Comparison of ENCODE assay signal across 12 mouse cellular contexts in the genomic region with DNA sequence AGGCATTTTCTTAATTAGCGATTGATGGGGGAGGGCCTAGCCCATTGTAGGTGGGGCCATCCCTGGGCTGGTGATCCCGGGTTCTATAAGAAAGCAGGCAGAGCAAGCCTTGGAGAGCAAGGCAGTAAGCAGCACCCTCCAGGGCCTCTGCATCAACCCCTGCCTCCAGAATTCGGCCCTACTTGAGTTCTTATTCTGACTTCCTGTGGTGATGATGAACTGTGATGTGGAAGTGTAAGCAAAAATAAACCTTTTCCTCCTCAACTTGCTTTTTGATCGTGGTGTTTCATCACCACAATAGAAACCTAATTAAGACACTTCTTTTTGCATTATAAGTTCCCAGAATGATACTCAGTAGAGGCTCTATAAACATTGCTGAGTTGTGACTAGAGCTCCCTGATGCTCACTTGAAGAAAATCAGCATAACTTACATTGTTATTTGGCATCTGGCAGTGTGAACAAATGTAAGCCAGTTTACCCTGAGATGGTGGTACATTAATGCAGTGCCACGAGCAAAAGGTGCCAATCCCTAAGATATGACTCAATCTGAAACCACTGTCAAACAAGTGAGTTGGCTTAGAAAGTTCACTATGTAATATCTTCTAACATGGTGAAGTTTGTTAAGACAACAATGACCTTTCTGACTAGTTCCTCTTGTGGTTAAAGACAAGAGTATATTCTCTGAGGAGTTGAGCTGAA.
A peak's percentile ranks its signal among the peaks of the same experiment; 100 is the strongest.
DNase-seq lines count a peak whose midpoint lies in the region; ATAC-seq and TF ChIP-seq lines count a peak whose summit lies in the region.
"Had no signal": no experiment of that assay in that cellular context is flagged by ENCODE, and none has a peak within 500 bp of the region (broad histone marks: within the 10 kb centered on the region; RNA-seq: fewer than 3 reads in every experiment).

No protein-coding gene starts in this region.

- H3K4me1 ChIP-seq in lung, embryonic 15.5 days: peaks cover 23% of the 10 kb centered on the region
- no peaks in the 10 kb centered on the region for H3K4me1 ChIP-seq in intestine, embryonic 15.5 days (replicated peaks)
- peaks cover 19% of the 10 kb centered on the region; the same call in 1 of the 2 replicates for H3K4me1 ChIP-seq in small intestine, adult 2 months (ENCODE audit: control insufficient read depth, insufficient read depth, insufficient read length, low read length)

- no peak overlapping the region for H3K9ac ChIP-seq in lung, embryonic 15.5 days
- no peak overlapping the region for H3K9ac ChIP-seq in intestine, embryonic 15.5 days

- H3K4me3 ChIP-seq in lung, embryonic 15.5 days: no peak overlapping the region
- H3K4me3 ChIP-seq in intestine, embryonic 15.5 days (replicated peaks): no peak overlapping the region
- no peak overlapping the region for H3K4me3 ChIP-seq in small intestine, adult 2 months (ENCODE audit: low read depth, low read length)
- H3K4me3 ChIP-seq: forebrain, embryonic 10.5 days had no signal

- TF ChIP-seq POLR2A in small intestine, adult 2 months (IDR thresholded peaks at IDR 0.05; ENCODE audit: low read depth, low read length): 0 out of 2 replicates have a peak, but pooled peaks have one; percentile 35

- H3K4me2 ChIP-seq in lung, embryonic 15.5 days: no peak overlapping the region
- H3K4me2 ChIP-seq in intestine, embryonic 15.5 days (replicated peaks): no peak overlapping the region
- H3K4me2 ChIP-seq: midbrain, embryonic 11.5 days had no signal

- no peaks in the 10 kb centered on the region for H3K36me3 ChIP-seq in lung, embryonic 15.5 days
- no peaks in the 10 kb centered on the region for H3K36me3 ChIP-seq in intestine, embryonic 15.5 days
- H3K36me3 ChIP-seq in small intestine, adult 2 months (ENCODE audit: control insufficient read depth, insufficient read depth, low read length): no peaks in the 10 kb centered on the region
- H3K36me3 ChIP-seq: forebrain, embryonic 10.5 days had no signal

- no peak for DNase-seq in lung, postnatal 4 days
- no peak for DNase-seq in layer of hippocampus, postnatal 25 days (ENCODE audit: extremely low spot score in 1 of 2, low spot score in 1 of 2)
- no peak for DNase-seq in heart, postnatal 14 days
- no peak for DNase-seq in cerebellum, adult 8-10 months
- DNase-seq: gastrocnemius, postnatal 25 days; heart, postnatal 10 days had no signal

- no peaks in the 10 kb centered on the region for H3K27me3 ChIP-seq in lung, embryonic 15.5 days
- no peaks in the 10 kb centered on the region for H3K27me3 ChIP-seq in intestine, embryonic 15.5 days (replicated peaks)
- no peaks in the 10 kb centered on the region for H3K27me3 ChIP-seq in small intestine, adult 2 months (ENCODE audit: control insufficient read depth, insufficient read depth, low read length)

- intact Hi-C loops in heart, postnatal 14 days (cut with DNase I): no loop called here

- H3K27ac ChIP-seq in lung, embryonic 15.5 days: peak overlapping the region; percentile 72
- H3K27ac ChIP-seq in intestine, embryonic 15.5 days: peak overlapping the region; percentile 32; the same call in 1 of the 2 replicates
- H3K27ac ChIP-seq in small intestine, adult 2 months (ENCODE audit: insufficient read depth, low read depth, low read length): peak overlapping the region; percentile 93
- H3K27ac ChIP-seq: forebrain, embryonic 10.5 days had no signal

- ATAC-seq in lung, embryonic 15.5 days (ENCODE audit: borderline replicate concordance, extremely low read depth, low FRiP score, low TSS enrichment): no peak
- peak; percentile 82 for ATAC-seq in CD4-positive, CD25-positive, alpha-beta regulatory T cell, adult 4 months
- 0 out of 2 replicates have a peak, but pooled peaks have one; percentile 13 for ATAC-seq in intestine, embryonic 15.5 days

- 60% methylated on average over 5 of the region's 5 CpGs for WGBS in lung, embryonic 15.5 days
- WGBS in intestine, embryonic 15.5 days: 74% methylated on average over 5 of the region's 5 CpGs
- WGBS in small intestine, adult 2 months: 25% methylated on average over 5 of the region's 5 CpGs

- H3K9me3 ChIP-seq in lung, embryonic 15.5 days: no peaks in the 10 kb centered on the region
- H3K9me3 ChIP-seq in intestine, embryonic 15.5 days: no peaks in the 10 kb centered on the region
- H3K9me3 ChIP-seq: forebrain, embryonic 10.5 days had no signal

- no peak for TF ChIP-seq CTCF in small intestine, adult 2 months (IDR thresholded peaks at IDR 0.05; ENCODE audit: extremely low read depth, insufficient read length, insufficient replicate concordance, low read depth, low read length)

Comparison
In these comparisons a context has a peak if more than half of its experiments do, and no peak if none do; other contexts are left out.
1. H3K27ac ChIP-seq: peak in every context shown above with its lines; median percentile 93 in small intestine, adult 2 months; 72 in lung, embryonic 15.5 days; 32 in intestine, embryonic 15.5 days.